Mouse (Mus musculus) frontal cortex, postnatal 36 days (tissue): ENCODE results near the gene Igsf21.
A peak's percentile ranks its signal among the peaks of the same experiment; 100 is the strongest.

ENCODE experiments used
- DNase-seq, 2 experiments: peaks; one replicate each; pipeline ENCODE4 v3.0.0; 2022; ENCODE audit warnings: low spot score in 2 of 2

The Igsf21 gene

DNA sequence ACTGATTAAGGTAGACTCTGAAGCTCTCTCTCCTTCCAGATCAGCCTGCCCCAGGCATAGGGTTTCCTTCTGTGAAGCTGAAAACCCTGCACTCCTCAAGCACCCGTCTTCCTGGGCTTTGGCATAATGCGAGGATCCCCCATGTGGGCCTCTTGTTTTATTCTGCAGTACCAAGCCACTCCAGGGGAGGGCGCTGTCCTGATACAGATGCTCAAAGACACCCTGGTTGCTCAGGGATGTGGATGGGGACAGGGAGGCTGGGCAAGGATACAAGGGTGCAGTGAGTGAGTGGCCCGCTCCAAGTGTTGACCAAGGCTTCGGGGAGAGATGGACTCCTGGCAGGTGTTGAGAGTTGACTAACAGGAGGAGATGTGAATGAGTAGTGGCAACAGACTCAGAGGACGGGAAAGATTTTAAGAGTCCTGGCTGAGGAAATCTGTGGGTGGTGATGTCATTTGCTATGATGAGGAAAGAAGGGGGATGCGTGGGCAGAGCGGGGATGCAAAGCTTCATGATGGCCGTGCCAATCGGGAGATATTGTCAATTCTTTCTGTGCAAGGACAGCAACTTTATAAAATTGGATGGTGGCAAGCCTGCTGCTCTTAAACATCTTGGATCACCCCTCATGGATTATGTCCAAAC is 102.6 kb downstream of the Igsf21 start:
- peak; percentile 23 to 34 for DNase-seq

DNA sequence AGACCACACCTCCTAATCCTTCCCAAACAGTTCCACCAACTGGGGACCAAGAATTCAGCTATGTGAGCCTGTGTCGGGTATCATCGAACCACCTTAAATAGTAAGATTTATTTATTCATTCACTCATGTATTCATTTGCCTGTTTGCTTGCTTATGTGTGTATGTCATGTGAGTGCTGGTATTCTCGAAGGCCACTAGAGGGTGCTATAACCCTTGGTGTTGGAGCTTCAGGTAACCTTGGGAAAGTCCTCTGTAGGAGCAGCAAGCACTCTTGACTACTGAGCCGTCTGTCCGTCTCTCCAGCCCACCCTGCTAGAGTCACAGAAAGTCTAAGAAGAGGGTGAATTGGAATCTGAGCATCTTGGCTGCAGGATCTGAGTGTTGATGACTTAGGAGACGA is 103.4 kb downstream of the Igsf21 start:
- no peak for DNase-seq

GRCm38 (mm10) chr4:140140485-140140884 is 106.1 kb downstream of the Igsf21 start:
- DNase-seq: no peak

GRCm38 (mm10) chr4:140138846-140139245 is 107.7 kb downstream of the Igsf21 start:
- no peak for DNase-seq

DNA sequence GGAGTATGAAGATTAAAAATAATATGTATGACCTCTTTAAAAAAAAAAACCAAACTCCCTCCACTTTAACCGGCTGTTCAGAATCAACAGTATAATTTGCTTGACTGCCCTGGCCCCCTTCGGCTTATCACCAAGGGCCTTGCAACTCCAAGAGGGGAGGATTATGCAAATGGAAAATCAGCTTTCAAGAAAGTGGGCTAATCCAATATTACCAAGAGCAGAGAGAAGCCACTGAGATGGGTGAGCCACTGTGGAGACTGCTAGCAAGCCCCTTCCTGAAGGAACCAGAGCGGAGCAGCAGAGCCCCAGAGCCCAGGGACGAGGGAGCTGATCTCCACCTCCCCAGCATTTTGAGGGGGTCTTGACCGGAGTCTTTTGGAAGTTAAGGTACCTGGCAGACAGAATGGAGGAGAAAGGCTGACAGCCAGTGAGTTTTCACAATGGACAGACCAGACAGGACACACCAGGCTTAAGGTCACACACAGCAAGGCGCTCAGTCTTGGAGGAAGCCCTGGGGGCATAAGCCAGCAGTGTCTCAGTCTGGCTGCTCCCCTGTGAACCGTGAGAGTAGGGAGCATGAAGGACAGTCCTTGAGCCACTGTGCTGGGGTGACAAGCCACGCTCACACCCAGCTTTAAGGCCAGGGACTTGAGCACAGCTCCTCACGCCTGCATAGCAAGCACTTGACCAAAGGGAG is 114.8 kb downstream of the Igsf21 start:
- DNase-seq: no peak

DNA sequence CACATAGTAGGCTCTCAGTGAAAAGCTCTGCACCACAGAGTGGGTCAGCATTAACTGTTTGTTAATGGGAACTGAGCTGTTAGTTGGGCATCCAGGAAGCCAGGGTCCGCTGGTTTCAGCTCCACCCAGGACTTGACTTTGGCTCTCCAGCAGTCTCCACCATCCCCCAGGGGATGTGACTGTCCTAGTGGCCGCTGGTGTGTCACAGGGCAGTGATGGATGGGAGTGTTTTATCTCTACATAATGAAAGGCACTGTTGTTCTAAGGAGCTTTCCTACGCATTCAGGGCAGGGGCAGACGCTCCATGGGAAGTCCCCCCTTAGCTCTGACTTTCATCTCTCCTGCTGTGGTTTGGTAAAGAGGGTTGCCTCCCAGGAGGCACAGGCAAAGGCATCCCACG is 115.4 kb downstream of the Igsf21 start:
- no peak for DNase-seq

GRCm38 (mm10) chr4:140129553-140130275 is 116.9 kb downstream of the Igsf21 start:
- DNase-seq: no peak

GRCm38 (mm10) chr4:140128116-140128515 is 118.5 kb downstream of the Igsf21 start:
- DNase-seq: no peak

GRCm38 (mm10) chr4:140125806-140126205 is 120.8 kb downstream of the Igsf21 start:
- DNase-seq: no peak

- DNase-seq: no peak
Observed at GRCm38 (mm10) chr4:140122534-140122933, 124.0 kb downstream of the Igsf21 start.

DNA sequence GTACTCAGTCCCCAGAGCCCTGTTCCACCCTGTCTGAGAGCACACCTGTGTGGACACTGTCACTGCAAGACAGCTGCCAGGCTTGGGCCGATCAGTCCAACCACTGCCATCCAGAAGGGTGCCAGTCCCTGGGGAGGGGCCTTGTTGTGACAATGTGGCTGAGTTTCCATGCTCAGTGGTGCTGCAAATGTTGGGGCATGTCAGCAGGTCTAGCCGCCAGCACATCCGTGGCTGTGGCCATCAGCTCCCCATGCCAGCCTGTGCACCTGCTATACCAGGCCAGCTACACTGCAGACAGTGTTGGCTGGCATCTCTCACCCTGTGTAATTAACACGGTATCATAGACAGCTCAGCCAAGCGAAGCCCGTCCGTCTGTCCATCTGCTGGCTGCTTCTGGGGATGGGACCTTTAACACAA is 129.3 kb downstream of the Igsf21 start:
- no peak for DNase-seq

DNA sequence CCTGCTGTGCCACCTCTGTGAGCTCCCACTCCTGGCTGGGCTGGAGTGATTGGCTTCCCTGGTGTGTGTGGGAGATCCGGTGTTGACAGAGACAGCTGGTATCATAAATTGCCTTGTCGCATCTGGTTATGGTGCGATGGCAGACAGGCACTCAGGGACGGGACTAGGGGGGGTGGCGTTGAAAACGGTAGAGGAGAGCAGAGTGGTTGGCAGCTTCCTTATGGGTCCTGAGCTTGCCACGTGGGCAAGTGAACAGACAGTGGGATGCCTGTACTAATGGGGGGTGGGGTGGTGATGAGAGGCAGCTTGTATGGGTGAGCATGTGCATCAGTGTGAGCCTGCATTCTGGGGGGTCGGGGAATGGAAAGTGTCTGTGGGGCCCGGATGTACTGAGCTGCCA is 130.8 kb downstream of the Igsf21 start:
- peak; percentile 52 to 67 for DNase-seq

DNA sequence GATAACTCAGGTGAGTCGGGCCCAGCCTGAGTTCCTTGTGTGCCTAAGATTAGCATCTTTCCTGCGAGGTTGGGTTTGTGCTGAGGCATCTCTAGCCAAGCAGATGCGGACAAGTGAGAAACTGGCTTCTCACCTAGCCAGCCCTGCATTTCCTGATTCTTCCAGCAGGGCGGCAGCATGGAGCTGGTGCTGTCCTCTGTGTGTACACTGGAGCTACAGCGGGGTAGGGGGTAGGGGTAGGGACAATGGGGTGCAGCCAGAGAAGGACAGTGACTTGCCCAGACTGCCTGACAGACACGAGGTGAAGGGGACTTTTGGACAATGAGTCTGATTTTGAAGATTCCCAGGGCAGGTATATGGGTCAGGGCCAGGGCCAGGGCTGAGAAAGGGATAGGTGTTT is 131.5 kb downstream of the Igsf21 start:
- no peak for DNase-seq

- DNase-seq: no peak
Observed at GRCm38 (mm10) chr4:140113690-140114475, 132.7 kb downstream of the Igsf21 start.

DNA sequence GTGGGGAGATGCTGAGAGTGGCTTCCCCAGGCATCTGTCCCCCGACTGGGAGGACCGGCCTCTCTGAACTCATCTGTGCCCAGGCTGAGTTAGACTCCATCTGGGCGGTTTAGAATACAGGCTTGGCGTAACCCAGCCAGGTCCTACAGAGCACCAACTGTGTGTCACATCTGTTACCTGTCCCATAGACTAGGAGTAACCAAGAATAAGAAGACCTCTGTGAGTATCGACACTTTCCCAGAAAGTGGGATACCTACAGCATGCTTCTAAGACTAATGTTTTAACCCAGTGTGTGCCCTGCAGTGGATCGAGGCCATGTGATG is 137.0 kb downstream of the Igsf21 start:
- DNase-seq: no peak

GRCm38 (mm10) chr4:140108871-140109625 is 137.5 kb downstream of the Igsf21 start:
- no peak for DNase-seq

GRCm38 (mm10) chr4:140107161-140107560 is 139.4 kb downstream of the Igsf21 start:
- DNase-seq: no peak

DNA sequence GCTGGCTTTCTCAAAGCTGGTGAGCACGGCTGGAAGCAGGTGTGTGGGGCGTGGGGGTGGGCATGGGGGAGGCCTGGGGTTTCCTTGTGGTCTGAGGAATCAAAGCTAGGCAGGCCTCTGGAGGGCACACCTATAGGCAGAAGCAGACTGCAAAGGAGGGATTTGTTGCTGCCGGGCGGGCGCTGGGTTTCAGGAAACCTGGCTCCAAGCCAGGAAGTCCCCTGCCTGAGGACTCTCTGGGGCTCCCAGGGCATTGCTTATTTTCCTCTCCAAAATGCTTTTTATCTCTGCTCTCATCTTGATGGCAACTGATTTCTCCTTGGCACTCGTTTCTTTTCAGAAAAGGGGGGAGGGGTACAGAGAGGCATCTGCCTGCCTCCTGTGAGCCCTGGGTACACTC is 141.8 kb downstream of the Igsf21 start:
- DNase-seq: no peak

DNA sequence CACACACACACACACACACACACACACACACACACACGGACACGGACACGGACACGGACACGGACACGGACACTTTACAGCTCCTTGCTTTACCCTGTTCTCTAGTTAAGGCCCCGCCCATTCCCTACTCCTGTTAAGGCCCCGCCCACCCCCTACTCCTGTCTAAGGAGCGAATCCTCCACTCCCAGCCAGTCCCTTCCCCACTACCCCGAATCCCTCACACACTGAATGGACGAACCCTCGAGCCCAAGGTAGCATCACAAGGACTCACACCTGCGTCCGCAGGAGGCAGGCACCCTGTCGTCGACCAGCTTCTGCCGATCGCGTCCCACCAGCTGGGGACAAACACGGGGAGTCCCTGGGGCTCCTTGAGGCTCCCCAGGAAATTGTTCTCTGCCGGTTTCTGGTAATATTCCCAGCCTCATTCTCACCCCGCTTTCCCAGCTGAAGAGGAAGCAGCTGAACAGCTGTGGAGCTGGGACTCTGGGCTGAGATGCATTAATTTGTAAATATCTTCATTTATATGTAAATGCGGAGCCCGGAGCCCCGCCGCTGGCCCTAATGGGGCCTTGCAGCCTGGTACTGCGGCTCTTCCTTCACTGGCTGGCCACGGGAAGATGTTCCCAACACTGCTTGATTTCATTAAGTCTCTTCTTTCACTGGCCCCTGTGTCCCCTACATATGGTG is 143.1 kb downstream of the Igsf21 start:
- peak in 1 of 2 experiments; percentile 36 for DNase-seq

DNA sequence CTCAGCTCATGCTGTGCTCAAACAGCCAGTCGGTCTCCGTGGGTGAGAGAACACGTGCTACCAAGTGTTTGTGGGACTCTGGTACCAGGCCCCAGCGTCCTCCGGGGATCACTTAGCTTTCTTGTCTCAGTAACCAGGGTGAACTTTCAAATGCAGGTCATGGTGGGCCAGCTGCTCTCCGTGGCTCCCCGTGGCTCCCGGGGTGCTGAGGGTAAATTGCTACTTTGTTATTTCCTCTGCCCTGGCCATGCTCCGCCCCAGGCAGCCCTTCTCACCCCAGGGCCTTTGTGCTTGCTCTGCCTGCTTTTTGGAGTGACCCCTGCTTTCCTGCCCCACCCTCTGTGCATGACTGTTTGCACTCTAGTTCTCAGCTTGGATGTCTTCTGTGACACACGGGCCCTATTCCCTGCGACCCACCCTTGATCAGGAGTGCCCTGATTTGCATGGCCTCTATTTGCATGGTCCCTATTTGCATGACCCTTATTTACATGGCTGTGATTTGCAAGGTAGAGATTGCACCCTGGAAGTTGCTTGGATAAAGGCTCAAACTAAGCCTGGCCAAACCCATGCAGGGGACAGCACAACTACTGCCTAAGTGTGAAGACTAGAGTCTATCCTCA is 143.9 kb downstream of the Igsf21 start:
- no peak for DNase-seq
